Mouse (Mus musculus): ENCODE data around the gene Rae1.

Rae1 gene

GRCm38 (mm10) chr2:172999630-173000284, at the start of gene Rae1:
Gene Rae1, plus strand, starts transcription at chr2:173000117.
- DNase-seq (ENCODE audit: low spot score in 2 of 2), result peak; percentile 96 to 99

GRCm38 (mm10) chr2:172950119-172950676, 49.7 kb upstream of the Rae1 start:
- DNase-seq (ENCODE audit: low spot score in 2 of 2), result no peak

- DNase-seq (ENCODE audit: low spot score in 2 of 2), result no peak
Measured at GRCm38 (mm10) chr2:172950722-172951121, 49.2 kb upstream of the Rae1 start.

- no peak for DNase-seq (ENCODE audit: low spot score in 2 of 2)
Measured at GRCm38 (mm10) chr2:172951976-172952375, 47.9 kb upstream of the Rae1 start.

- DNase-seq (ENCODE audit: low spot score in 2 of 2), result no peak
Measured at GRCm38 (mm10) chr2:172958579-172958978, 41.3 kb upstream of the Rae1 start.

GRCm38 (mm10) chr2:172959006-172959768, 40.7 kb upstream of the Rae1 start:
- no peak for DNase-seq (ENCODE audit: low spot score in 2 of 2)

GRCm38 (mm10) chr2:172960350-172960749, 39.6 kb upstream of the Rae1 start:
- DNase-seq (ENCODE audit: low spot score in 2 of 2), result no peak

- DNase-seq (ENCODE audit: low spot score in 2 of 2), result no peak
Measured at GRCm38 (mm10) chr2:172961211-172961610, 38.7 kb upstream of the Rae1 start.

- DNase-seq (ENCODE audit: low spot score in 2 of 2), result no peak
Measured at GRCm38 (mm10) chr2:172965249-172965648, 34.7 kb upstream of the Rae1 start.

GRCm38 (mm10) chr2:172966480-172966879, 33.4 kb upstream of the Rae1 start:
- no peak for DNase-seq (ENCODE audit: low spot score in 2 of 2)

GRCm38 (mm10) chr2:172971865-172972264, 28.1 kb upstream of the Rae1 start:
- DNase-seq (ENCODE audit: low spot score in 2 of 2), result no peak

- DNase-seq (ENCODE audit: low spot score in 2 of 2), result no peak
Measured at GRCm38 (mm10) chr2:172973806-172974565, 25.9 kb upstream of the Rae1 start.

GRCm38 (mm10) chr2:172974701-172975100, 25.2 kb upstream of the Rae1 start:
- no peak for DNase-seq (ENCODE audit: low spot score in 2 of 2)

GRCm38 (mm10) chr2:172975159-172975558, 24.8 kb upstream of the Rae1 start:
- no peak for DNase-seq (ENCODE audit: low spot score in 2 of 2)

GRCm38 (mm10) chr2:172976661-172977238, 23.2 kb upstream of the Rae1 start:
- DNase-seq (ENCODE audit: low spot score in 2 of 2), result peak; percentile 64 to 71

- DNase-seq (ENCODE audit: low spot score in 2 of 2), result peak; percentile 92 to 96
Measured at GRCm38 (mm10) chr2:172977409-172978130, 22.3 kb upstream of the Rae1 start, which contains the start of gene Spo11. Gene Spo11, plus strand, starts transcription at chr2:172977700.

- peak in 1 of 2 experiments; percentile 38 for DNase-seq (ENCODE audit: low spot score in 2 of 2)
Measured at GRCm38 (mm10) chr2:172978131-172978633, 21.7 kb upstream of the Rae1 start.

GRCm38 (mm10) chr2:172979666-172980345, 20.1 kb upstream of the Rae1 start:
- no peak for DNase-seq (ENCODE audit: low spot score in 2 of 2)

GRCm38 (mm10) chr2:172982776-172983561, 16.9 kb upstream of the Rae1 start:
- DNase-seq (ENCODE audit: low spot score in 2 of 2), result peak; percentile 35 to 43
